Mouse (Mus musculus) monocyte, adult 5-6 weeks (primary cell): ENCODE results near the gene Cfap300. TPM values are rescaled to one million over a fixed set of nuclear protein-coding genes. Genes with fewer than 3 reads are reported as not detected.

Experiments used
- ATAC-seq: fragments of 153-309, 156-312 bp; replicated peaks from 2 replicates; pipeline ENCODE4 v1.8.0; 2017; ENCODE audit warnings: mild to moderate bottlenecking; ENCODE audit not compliant: low TSS enrichment, insufficient number of reproducible peaks, severe bottlenecking, poor library complexity, low FRiP score
- total RNA-seq: library from RNA; stranded (forward); fragments of 200-1000, 200-491, 200-594 nt; gene quantifications from 3 replicates; pipeline ENCODE4 v1.2.3, GENCODE M21; 2017

The Cfap300 gene
- not detected in 3 replicates for total RNA-seq

DNA sequence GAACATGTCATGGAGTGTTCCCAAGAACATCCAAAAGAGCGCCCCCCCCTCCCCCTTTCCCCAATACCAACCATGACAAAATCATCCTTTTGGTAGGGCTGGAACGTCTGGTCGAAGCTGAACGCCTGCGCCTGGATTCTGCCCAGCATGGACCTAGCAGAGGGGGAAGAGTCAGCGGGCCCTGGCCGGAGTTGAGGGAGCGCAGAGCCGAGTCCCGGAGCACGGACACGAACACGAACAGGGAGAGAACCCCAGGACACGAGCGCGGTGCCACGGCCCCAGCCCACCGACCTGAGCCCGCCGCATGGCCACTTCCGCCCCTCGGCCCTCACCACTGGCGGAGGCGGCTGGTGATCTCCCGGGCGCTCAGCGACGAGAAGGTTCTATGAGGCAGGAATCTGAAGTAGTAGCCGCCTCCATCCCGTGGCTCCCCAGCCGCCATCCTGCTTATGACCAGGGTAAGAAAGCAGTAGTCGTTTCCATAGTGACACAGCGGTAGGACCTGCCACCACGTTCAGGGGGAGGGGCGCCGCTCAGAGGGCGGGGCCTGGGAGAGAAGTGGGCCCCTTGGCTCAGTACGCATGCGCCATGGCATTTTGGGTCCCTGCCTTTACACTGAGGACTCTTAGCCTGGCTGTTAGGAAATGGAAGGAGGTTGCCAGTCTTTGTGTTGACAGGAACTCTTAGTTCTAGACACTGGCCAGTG lies at the start of gene Cfap300:
Gene Cfap300, minus strand, starts transcription at position 486 of the 706 bp plus-strand sequence.
- peak; percentile 50; the same call in 1 of the 2 replicates for ATAC-seq

- no peak for ATAC-seq
Observed at GRCm38 (mm10) chr9:8078882-8079281, 36.3 kb upstream of the Cfap300 start.

DNA sequence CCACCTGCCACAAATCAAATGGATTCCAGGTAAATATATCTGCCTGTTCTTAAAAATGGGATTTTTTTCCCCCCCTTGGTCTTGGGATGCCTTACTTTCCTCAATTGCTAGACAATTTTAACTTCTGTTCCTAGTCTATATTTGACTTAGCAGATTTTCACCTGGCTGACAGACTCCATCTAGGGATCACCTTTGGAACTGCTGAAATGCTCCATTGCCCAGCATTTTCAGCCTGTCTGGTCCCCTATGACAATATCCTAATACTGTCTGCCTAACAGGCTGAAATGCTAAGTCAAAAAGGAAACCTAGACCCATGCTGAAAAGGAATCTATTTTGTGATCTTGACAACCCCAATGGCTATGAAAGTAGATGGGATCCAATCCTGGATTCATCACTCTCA lies 31.7 kb upstream of the Cfap300 start:
- ATAC-seq: no peak

- peak; percentile 27; the same call in 1 of the 2 replicates for ATAC-seq
Observed at GRCm38 (mm10) chr9:8073203-8073755, 30.7 kb upstream of the Cfap300 start.

- ATAC-seq: no peak
Observed at GRCm38 (mm10) chr9:8059636-8060035, 17.0 kb upstream of the Cfap300 start.

- no peak for ATAC-seq
Observed at GRCm38 (mm10) chr9:8054831-8055230, 12.2 kb upstream of the Cfap300 start.

DNA sequence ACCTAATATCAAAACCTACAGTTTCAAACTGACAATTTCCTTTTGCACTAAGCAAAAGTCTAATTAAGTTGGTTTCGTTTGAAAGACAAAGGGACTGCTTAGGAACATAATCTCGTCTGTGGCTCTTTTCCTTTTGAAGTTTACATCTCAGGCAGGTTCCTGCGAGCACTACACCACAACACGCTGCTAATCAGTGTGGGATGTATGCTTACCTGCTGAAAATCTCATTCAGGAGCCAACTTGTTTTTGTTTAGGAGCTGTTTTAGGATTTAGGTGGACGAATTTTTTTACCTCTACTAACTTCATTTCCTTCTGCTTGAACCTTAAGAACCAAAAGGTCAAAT lies 393 bp upstream of the Cfap300 start:
- ATAC-seq: no peak

DNA sequence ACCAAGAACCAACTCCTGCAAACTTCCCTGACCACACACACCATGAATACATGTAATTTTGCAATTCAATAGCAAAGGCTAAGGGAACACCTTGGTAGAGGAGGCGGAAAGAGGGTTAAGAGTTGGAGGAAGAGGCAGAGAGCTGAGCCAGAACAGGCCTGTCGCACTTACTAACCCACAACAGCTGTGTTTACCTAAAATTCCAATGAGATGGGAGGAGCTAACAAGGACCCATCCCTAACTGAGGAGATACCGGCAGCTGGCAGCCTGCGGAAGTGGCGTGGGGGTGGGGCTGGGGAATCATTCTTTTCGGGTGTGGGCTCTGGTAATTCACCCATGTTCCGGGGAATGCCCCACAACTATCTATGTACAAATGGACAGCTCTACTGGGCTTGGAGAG lies 7.1 kb downstream of the Cfap300 start:
- no peak for ATAC-seq

GRCm38 (mm10) chr9:8035091-8035490 lies 7.5 kb downstream of the Cfap300 start:
- ATAC-seq: no peak

DNA sequence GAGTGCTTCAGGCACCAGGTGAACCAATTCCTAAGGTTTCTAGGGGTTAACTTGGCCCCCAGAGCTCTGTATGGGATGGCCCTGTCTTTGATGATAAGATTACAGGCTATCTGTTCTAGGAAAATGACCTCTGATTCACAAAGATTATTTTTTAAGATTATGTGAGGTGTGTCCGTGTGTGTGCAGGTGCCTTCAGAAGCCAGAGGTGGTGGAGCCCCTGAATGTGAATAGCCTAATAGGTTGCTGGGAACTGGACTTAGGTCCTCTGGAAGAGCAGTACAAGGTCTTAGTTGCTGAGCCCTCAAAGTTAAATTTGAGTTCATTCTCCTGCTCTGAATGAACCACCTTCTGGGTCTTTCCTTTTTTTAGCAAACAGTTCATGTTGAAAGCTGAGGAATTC lies 8.5 kb downstream of the Cfap300 start:
- no peak for ATAC-seq

DNA sequence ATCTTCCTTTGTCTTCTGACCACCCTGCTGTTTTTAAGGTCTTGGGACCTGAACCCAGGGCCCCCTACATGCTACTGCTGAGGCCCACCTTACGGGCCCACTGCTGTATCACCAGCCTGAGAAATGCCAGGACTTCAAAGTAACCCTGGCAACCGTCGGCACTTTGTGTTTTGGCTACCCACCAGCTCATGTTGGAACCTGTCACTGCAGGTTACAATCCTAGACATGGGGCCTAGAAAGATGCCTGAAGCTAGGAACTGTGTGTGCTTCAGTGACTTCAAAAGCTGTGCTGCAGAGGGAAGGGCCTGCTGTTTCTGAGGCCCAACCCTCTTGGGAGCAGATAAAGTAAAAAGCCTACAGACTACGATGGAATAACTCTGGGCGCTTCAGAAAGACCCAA lies 9.8 kb downstream of the Cfap300 start:
- no peak for ATAC-seq

GRCm38 (mm10) chr9:8018609-8019008 lies 24.0 kb downstream of the Cfap300 start:
- no peak for ATAC-seq

- peak; percentile 90 for ATAC-seq
Observed at GRCm38 (mm10) chr9:8017253-8017913, 25.2 kb downstream of the Cfap300 start.

DNA sequence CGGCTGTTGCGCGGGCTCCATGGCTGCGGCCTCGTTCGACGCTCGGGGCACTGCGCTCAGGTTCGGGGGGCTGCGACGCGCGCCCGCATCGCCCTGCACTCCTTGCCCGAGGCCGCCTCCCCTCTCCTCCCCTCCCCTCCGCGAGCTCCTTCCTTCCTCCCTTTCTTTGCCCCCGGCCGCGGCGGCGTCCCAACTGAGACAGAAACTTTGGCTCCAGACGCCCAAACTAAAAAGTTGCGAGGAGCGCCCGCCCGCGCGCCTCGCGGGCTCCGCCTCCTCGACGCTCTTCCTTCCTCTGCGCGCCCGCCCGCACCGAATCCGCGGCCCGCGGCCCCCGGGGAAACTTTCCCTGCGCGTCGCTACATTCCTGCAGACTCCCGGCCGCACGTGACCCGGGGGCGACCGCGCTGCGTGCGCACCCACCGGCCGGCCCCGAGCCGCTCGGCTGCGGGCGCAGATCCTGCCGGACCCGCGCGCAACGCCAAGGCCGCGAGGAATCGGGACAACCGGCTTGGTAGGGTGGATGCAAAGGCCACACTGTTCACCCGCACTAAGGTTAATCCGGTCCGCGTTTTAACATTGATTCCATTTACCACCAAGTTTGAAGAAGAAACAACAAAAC lies 38.1 kb downstream of the Cfap300 start, which contains the start of gene Yap1:
Gene Yap1, minus strand, starts transcription at position 227 of the 622 bp plus-strand sequence.
- ATAC-seq: no peak

DNA sequence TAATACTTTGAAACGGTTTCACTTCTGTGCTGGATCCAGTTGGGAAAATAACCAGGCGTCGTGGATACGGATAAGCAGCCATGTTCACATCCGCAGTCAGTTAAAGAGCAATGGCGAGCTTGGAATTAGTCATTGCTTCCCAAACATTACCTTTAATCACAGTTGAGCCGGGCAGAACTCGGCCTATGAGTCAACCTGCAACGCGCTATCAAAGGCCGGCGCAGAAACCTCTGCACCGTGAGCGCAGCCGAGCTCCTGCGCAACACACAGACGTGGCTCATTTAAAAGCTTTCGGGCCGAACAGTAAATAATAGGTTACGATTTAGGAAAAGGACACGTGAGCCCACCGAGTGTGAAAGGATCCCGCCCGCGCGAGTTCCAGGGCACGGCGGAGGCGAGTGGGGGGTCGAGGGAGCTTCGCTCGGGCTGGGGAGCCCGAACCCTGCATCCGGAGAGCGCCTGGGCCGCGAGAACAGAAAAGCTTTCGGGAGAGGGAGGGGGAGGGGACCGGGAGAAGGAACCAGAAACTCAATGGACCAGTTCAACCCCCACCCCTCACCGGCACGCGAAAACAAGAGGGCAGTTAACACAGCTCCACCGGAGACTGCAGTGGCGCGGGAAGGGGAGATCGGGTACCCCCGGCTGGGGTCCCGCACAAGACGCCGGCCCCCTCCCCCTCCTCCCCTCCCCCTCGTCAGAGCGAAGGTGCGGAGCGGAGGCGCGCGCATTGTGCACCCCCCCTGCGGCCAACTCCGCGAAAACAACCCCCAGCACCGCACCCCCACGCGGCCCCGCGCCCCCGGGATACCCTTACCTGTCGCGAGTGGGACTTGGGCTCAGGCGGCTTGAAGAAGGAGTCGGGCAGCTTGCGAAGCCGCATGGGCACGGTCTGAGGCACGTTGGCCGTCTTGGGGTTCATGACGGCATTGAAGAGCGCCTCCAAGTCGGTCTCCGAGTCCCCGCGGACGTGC lies 39.0 kb downstream of the Cfap300 start:
- ATAC-seq: no peak

DNA sequence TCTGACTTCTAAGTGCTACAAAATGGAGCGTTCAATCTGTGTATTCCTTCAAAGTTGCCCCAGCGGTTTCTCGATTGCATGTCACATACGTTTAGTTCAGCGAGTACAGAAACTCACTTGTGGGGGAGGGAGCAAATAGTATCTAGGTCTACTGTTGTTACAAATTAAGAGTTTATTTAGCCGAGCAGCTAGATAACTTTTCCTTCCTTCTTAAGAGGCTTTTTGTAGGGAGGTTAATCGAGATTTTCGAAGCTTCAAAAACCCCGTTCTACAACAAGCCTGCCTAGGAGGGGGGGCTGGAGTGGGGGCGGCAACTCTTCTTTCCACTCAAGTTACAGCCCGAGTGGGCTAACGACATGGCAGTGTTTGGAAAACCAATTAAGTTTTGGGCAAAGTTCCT lies 39.8 kb downstream of the Cfap300 start:
- no peak for ATAC-seq

DNA sequence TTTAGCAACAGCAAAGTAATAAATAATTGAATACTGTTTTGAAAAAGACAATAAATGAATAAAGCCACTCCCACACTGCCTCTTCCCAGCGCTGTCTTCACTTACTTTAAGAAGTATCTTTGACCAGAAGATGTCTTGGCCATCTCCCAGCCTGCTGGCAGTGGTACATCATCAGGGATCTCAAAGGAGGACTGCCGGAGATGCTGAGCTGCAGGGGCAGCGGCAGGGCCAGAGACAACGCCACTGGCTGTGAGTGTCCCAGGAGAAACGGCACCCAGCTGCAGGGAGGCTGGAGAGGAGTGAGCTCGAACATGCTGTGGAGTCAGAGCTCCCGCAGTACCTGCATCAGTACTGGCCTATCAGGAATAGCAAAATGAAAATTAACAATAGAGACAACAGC lies 41.3 kb downstream of the Cfap300 start:
- no peak for ATAC-seq

DNA sequence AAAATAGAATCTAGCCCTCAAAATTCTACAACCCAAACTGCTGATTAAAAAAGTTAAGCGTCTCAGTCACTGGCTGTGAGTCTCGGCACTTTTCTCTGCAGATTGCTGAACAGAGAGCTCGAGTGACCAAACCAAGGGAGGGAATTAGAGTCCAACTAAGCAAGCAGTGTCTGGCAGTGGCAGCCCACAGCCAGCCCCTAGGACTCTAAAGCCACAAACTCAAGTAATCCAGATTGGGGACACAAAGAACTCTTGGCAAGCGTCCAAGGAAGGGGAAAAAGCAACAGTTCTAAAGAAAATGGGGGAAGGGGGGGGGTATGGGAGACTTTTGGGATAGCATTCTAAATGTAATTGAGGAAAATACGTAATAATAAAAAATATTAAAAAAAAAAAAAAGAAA lies 48.3 kb downstream of the Cfap300 start:
- ATAC-seq: no peak

- no peak for ATAC-seq
Observed at GRCm38 (mm10) chr9:7992651-7993050, 50.0 kb downstream of the Cfap300 start.
